Mouse (Mus musculus): ENCODE measurements around the gene Dppa5a. TPM values are rescaled to one million over a fixed set of nuclear protein-coding genes. Genes with fewer than 3 reads are reported as not detected.

Gene Dppa5a
- total RNA-seq, 2 experiments from 2014 or later, result not detected

Other genes starting within 250 kb of the Dppa5a start
- 10 to 100 TPM; 38.5 to 45.8 TPM for gene Gsta4, start 185.4 kb downstream of the Dppa5a start, total RNA-seq (2021)
- gene Gsta1, start 137.5 kb downstream of the Dppa5a start, total RNA-seq (2021), result not detected
- not detected for gene Gm3776, start 111.0 kb downstream of the Dppa5a start, total RNA-seq (2021)
- gene Gm10639, start 78.3 kb downstream of the Dppa5a start, total RNA-seq (2021), result not detected
- not detected for gene Omt2a, start 53.4 kb downstream of the Dppa5a start, total RNA-seq (2021)
- gene Omt2b, start 40.6 kb downstream of the Dppa5a start, total RNA-seq (2021), result not detected
- gene Gsta2, start 12.4 kb downstream of the Dppa5a start, total RNA-seq (2021), result under 1 TPM in 1 of 2 experiments, not detected in 1; 0.88 TPM
- gene Ooep, start 10.5 kb upstream of the Dppa5a start, total RNA-seq (2021), result not detected
- not detected for gene Ddx43, start 27.6 kb upstream of the Dppa5a start, total RNA-seq (2021)
- under 1 TPM; 0.40 to 0.65 TPM for gene Cgas, start 75.1 kb upstream of the Dppa5a start, total RNA-seq (2021)
- gene Mto1, start 80.0 kb upstream of the Dppa5a start, total RNA-seq (2021), result 10 to 100 TPM; 25.3 to 25.7 TPM
- gene Gm17324, start 80.6 kb upstream of the Dppa5a start, total RNA-seq (2021), result under 1 TPM in 1 of 2 experiments, not detected in 1; 0.42 TPM
- gene Eef1a1, start 121.0 kb upstream of the Dppa5a start, total RNA-seq (2021), result 1,000 to 10,000 TPM; 2,328 to 2,361 TPM
- gene Slc17a5, start 219.9 kb upstream of the Dppa5a start, total RNA-seq (2021), result 10 to 100 TPM; 17.8 to 19.8 TPM
- under 1 TPM; 0.45 to 0.91 TPM for gene Cd109, start 247.4 kb upstream of the Dppa5a start, total RNA-seq (2021)

Data from left cerebral cortex, adult 18-20 months (tissue).